Mouse (Mus musculus) neural tube, embryonic 10.5 days (tissue): ENCODE measurements around the gene Erbb2.

ENCODE experiments used
- DNase-seq: peaks from one replicate; pipeline ENCODE4 v3.0.0-alpha.2; 2017; ENCODE audit warnings: low spot score; ENCODE audit errors: extremely low spot score

The Erbb2 gene

DNA sequence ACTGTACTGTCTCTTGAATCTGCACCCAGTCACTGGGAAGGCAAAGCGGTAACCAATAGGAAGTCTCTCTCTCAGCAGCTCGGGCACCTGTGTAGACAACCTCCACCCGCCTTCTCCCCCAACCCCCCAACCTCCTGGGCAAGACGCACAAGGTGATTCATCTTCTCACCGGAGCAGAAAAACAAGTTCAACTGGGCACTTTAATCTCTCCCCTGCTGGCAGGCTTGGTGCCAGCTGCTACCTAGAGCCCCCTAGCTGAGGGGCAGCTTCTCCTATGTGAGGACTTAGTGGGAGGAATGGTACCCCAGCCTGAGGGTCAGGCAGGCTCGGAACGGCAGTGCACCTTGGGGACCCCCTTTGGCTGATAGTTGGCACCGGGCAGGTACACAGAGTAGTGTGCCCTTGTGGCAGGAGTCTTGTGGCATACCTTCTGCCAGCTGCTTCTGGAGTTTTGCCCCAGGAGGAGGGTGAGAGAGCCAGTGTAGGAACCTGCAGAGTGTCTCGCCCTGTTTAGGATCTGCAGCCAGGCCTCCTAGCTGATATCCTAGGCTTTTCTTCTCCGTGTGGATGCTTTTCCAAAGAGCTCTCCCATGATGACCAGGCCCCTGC lies 6.8 kb downstream of the Erbb2 start:
- no peak for DNase-seq

DNA sequence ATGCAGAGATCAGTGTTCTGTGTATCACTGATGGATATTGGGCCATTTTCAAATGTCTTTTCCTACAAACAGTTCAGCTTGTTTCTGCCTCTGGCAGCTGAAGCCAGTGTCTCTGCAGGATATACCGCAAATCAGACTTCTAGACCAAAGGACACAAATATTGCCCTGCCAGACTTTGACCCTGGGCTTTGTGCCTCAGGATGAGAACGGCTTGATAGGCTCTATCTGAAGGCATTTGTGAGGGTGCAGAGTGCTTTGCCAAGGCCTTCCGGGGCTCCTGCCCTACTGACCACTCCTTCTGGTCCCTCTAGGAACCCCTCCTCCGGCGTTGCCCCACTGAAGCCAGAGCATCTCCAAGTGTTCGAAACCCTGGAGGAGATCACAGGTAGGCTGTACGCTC lies 14.3 kb downstream of the Erbb2 start:
- no peak for DNase-seq

GRCm38 (mm10) chr11:98428436-98428835 lies 16.2 kb downstream of the Erbb2 start:
- DNase-seq, result no peak

DNA sequence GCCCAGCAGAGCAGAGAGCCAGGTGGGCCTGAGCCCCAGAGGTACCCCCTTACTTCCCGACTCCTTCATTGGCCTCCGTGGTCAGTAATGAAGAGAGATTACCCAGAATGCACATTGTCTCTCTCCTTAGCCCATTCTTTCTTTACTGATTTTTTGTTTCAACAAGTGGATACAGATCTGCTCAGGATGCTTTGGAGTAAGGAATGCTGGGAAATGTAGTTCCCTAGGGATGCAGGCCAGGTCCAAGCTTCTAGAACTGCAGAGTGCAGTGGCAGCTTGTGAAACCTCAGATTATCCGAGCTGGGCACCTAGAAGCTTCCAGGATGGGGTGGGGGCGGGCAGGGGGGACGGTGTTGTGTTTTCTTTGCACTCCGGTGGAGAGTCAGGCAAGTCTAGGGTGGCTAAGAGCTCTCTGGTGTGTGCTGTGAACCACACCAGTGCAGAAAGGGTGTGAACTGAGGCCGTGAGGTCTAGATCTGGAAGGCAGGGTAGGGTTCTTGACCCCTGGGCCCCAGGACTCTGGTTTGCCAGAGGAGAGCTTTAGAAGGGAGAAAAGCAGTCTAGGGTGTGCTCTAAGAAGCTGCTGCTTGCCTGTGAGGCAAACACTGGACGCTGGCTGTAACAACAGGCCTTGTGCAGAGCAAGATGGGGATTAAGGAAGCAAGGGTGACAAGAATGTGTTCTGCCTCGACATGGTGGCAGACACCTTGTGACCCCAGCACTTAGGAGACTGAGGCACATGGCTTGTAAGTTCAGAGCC lies 19.7 kb downstream of the Erbb2 start:
- DNase-seq, result no peak

GRCm38 (mm10) chr11:98435723-98436122 lies 23.5 kb downstream of the Erbb2 start:
- DNase-seq, result no peak

GRCm38 (mm10) chr11:98437441-98437840 lies 25.2 kb downstream of the Erbb2 start:
- DNase-seq, result no peak

DNA sequence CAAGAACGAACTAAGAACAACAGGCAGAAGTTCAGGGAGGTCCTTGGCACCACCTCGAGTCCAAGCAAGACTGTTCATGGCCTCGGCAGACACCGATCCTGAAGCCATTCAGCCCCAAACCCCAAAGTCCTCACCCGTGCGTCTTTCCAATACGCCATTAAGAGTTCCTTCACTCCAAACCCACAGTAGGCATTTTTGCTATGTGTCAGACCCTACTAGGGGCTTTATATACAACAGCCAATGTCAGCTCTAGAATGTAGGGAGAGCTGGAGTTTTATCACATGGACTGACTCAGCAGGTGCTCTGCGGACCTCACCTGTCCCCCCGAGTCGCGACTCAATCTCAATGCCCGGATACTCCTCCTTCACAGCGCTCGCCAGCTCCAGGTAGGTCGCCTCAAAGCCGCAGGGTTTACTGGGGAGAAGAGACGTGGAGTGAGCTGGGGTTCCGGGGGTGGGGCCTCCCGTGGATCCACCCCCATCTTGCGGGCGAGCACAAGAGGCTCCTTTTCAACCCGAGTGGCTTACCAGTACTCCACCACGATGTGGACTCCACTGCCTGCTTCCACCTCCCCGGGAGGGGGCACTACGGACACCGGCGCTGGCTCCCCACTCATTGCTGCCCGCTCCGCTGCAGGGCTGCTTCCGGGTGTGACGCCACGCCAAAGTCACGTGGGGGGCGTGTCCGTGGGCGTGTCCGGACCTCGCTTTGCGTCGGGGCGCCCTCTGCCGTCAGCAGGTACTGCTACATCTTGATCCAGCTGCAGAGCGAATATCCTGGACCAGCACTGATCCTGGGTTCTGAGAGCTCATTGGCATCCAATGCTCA lies 26.3 kb downstream of the Erbb2 start, which contains the start of gene Mien1:
Gene Mien1 (minus strand): TSS at position 661 of the 828 bp plus-strand sequence.
- peak; percentile 99 for DNase-seq

DNA sequence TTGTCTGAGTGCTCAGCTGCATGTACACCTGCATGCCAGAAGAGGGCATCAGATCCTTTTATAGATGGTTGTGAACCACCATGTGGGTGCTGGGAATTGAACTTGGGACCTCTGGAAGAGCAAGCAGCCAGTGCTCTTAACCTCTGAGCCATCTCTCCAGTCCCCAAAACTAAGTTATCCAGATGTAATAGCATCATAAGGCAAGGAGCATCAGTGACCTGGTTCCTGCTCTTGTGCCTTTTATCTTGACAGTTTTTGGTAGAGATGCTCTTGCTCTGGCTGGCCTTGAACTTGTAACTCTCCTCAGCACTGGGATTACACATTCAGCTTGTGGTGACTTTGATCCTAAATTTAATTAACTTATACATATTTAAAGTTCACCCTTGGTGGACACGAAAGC lies 31.4 kb downstream of the Erbb2 start:
- no peak for DNase-seq

GRCm38 (mm10) chr11:98445238-98445637 lies 33.0 kb downstream of the Erbb2 start:
- no peak for DNase-seq

DNA sequence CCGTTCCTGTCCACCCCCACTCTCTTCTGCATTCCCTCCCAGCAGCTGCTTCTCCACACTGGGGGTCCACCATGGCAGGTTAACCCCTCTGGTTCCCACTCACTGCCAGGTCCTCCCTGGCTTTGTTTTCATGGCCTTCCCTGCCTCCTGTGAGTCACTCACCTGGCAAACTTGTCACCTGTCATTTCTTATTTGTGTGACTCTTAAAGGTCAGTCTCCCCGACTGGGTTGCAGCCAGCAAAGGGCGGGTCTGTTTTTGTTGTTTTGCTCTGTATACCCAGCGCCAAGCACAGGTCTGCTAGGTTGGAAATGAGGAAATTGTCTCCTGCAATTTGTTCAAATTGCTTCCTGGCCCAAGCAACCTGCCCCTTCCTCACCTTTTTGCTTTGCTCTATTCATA lies 33.4 kb downstream of the Erbb2 start:
- DNase-seq, result no peak

DNA sequence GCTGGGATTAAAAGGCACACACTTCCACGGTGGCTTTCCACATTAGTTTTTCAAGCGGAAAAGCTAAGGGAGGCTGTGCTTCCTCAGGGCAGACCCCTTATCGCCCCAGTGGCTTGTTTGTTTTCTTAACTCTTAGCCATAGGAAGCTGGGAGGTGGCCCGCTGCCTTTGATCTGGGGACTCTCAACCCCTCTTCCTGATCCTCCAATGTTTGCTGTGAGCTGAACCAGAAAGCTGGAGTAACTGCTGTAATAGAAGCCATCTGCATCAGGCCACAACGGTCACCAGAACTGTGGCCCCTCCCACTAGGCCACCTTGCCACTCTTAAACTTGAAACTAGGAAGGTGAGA lies 33.9 kb downstream of the Erbb2 start, which contains the start of gene Grb7:
Gene Grb7 (plus strand): TSS at position 182 of the 349 bp plus-strand sequence.
- no peak for DNase-seq

DNA sequence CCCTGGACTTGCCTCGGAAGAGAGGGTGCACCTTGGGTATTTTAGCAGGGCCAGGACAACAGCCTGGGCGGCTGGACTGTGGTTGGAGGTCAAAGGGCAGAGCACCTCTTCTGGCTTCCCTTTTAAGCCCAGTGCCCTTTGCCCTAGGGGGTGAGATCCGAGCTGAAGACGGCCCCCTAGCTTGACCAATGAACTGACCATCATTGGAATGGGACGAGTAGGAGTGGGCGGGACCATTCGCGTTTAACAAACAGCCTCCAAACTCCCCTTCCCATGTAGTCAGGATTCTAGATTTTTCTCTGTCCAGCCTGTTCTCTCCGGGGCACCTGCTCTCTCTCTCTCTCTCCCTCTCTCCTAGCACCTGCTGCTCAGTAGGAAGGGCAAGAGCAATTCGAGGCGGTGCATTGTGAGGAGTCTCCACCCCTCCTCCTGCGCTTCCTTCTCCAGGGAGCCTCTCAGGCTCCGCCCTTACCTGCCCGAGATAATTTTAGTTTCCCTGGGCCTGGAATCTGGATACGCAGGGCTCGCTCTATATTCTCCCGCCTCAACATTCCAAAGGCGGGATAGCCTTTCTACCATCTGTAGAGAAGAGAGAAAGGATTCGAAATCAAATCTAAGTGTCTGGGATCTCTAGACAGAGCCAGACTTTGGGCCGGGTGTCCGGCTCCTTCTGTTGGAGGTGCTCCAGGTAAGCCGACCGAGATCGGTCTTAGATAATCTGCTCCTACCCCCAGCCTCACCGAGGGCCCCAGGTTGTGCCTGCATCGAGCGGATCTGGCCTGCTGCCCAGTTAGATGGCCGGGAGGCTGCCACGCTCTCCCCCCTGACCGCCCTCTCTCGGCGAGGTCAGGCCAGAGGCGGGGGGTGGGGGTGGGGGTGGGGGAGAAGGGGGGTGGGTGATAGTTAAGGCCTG lies 34.5 kb downstream of the Erbb2 start:
- DNase-seq, result peak; percentile 38

DNA sequence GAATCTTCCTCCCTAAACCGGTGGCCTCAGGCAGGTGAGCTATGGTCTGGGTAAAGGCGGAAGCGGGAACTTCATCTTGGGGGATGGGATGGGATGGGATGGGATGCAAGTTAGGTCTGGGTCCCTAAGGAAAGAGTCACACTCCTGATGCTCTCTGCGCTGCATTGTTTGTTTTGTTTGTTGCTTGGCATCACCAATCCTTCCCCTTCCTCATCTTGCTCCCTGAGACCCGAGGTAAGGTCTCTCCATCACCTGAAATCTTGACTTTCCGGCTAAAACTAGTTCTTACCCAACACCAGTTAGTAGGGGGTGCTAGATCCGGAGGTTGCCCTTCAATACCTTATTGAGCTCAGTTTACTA lies 35.2 kb downstream of the Erbb2 start:
- DNase-seq, result no peak

DNA sequence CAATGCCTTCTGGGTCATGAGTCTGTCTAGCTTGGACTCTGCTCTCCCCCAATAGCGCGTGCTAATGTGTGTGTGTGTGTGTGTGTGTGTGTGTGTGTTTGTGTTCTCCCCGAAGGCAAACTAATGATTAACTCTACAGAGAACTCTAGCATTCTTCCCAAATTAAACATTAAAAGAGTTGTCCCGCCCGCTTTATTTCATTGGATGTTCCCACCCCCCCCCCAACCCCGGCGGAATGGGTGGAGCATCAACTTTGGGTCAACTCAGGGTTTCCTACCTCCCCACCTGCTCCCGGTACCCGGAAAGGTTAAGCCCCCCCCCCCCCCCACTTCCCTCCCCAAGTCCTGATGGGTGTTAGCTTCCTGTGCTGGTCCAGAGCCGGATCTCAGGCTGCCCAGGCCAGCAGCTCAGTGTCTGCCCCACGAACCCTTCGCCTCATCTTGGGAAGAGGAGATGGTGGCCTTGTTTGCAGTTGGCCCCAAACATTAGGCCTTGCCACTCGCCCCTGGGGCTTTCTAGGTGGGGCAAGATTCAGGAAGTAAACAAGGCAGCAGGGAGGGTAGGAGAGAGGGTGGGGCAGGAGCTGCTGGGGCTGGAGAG lies 36.0 kb downstream of the Erbb2 start:
- no peak for DNase-seq

DNA sequence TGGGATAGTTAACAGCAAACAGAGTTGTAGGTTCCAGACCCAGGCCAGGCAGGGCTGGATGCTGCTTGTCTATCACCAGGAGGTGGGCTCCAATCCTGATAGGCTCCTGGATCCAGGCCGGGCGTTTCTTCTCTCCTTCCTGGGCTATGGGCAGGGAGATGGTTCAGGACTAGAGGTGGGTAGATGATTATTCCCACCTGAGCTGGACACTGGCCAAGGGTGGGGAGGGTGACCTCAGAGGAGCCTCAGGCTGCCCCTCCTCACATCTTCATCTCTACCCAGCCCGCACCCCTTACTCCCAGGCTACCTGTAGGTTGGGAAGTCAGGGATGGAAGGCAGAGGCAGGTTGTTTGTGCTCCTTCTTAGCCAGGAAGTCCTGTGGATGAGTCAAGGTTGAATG lies 37.1 kb downstream of the Erbb2 start:
- DNase-seq, result no peak

- DNase-seq, result no peak
Measured at GRCm38 (mm10) chr11:98449921-98450771, 37.9 kb downstream of the Erbb2 start.

GRCm38 (mm10) chr11:98455484-98455883 lies 43.2 kb downstream of the Erbb2 start:
- DNase-seq, result no peak

DNA sequence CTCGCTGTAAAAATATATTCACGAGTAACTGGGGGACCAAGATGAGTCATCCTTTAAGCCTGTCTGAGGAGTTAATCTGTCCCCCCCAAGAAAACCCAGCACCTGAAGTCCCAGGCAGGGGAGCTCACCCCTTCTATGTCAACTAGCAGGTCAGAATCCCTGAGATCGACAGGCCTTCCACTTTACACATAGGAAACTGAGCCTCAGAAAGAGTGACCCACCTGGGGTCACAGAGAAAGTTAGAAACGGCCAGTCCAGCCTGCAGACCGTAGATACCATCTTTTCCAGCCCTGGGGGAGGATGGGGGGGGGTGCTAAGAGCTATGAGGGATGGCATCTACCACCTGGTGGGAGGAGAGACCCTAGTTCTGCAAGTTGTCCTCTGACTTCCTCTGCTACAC lies 44.3 kb downstream of the Erbb2 start:
- DNase-seq, result no peak

DNA sequence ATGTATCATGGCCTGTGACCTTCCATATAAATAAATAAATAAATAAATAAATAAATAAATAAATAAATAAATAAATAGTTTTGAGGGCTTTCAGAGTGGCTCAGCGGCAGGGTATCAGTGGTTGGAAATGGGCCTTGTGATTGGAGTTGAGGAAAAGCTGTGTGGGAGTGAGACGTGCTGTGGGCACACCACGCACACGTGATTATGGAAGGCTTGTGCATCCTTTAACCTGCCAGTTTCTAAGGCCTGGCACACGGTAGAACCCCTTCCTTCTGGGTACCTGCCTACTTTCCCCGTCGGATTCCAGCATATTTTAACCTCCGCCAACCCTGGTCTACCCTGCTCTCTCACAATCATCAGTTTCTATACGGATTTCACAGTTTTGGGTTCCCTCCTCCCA lies 44.7 kb downstream of the Erbb2 start:
- no peak for DNase-seq
